Mouse (Mus musculus) kidney, adult 9 months (tissue): ENCODE data around the gene Atp6ap1.

Source experiments
- DNase-seq: peaks from one replicate; pipeline ENCODE4 v3.0.0; 2022

Gene Atp6ap1

GRCm38 (mm10) chrX:74296538-74297448 is at the start of gene Atp6ap1:
Gene Atp6ap1, plus strand, starts transcription at chrX:74297097.
- DNase-seq = peak; percentile 97

DNA sequence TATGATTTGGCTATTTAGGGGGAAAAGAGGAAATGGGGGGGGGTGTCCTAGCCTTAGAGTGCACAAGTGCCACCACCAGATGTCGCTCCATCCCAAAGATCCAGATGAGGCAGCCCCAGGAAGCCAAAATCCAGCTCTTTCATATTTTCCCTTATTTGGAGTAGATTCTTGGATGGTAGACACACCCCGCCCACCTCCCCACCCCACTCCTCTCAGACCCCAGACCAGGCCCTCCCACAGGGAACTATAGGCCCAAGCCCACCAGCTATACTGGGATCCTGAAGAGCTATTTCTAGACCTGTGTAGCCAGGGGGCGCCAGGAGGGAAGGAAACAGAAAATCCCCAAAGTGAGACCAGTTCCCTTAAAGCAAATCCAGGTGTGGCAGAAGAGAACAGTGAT is 48.2 kb upstream of the Atp6ap1 start:
- peak; percentile 66 for DNase-seq

GRCm38 (mm10) chrX:74249615-74250014 is 47.3 kb upstream of the Atp6ap1 start, which contains the start of gene Flna:
Gene Flna, minus strand, starts transcription at chrX:74249820.
- peak; percentile 63 for DNase-seq

DNA sequence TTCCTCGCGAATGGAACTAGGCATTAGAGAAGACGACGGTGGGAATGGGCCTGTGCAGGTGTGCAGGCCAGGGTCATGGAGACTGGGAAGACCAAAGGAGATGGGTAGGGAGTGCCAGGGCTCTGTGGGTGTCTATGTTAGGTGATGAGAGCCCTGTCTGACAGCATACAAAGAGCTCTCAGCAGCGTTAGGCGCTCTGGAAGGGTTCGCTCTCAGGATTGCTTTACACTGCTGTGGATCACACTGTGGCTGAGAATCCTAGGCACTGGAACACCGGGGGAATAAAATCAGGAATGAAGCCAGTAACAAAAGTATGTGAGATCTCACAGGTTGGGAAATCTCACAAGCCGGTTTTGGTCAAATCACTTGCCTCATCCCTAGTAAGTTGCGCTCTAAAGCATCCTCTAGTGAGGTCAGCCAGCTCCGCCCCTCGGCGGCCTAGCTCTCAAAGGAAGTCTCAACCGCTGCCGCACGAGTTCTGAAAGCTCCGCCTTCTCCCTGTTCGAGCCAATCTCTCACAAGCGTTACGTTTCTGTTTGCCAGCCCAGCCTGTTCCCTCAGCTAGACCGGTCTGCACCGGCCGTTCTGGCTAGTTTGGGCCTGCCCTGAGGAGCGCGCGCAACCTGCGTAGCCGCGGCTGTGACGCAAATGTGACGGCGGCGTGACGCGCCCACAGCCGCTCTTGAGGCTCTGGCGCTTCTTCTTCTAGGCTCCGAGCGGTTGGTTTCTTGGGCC is 42.6 kb upstream of the Atp6ap1 start, which contains the start of gene Emd:
Gene Emd (plus strand): TSS at position 535 of the 735 bp plus-strand sequence.
- peak; percentile 95 for DNase-seq

GRCm38 (mm10) chrX:74254888-74255565 is 41.9 kb upstream of the Atp6ap1 start:
- DNase-seq = no peak

- DNase-seq = no peak
These were observed 39.2 kb upstream of the Atp6ap1 start for GRCm38 (mm10) chrX:74257746-74258145.

DNA sequence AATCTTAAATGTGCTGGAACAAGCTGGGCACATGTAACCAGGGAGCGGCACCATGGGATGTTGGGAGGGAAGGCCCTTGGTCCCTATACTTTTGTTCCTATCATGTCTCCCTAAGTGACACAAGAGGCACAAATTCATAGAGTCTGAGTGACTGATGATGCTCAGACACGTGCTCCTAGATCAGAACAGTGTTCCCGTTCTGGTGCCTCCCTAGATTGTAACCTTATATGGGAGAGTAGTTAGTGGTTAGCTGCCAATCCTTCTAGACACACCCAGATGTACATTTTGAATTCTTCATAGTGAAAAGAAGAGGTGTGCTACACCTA is 27.2 kb upstream of the Atp6ap1 start:
- no peak for DNase-seq

DNA sequence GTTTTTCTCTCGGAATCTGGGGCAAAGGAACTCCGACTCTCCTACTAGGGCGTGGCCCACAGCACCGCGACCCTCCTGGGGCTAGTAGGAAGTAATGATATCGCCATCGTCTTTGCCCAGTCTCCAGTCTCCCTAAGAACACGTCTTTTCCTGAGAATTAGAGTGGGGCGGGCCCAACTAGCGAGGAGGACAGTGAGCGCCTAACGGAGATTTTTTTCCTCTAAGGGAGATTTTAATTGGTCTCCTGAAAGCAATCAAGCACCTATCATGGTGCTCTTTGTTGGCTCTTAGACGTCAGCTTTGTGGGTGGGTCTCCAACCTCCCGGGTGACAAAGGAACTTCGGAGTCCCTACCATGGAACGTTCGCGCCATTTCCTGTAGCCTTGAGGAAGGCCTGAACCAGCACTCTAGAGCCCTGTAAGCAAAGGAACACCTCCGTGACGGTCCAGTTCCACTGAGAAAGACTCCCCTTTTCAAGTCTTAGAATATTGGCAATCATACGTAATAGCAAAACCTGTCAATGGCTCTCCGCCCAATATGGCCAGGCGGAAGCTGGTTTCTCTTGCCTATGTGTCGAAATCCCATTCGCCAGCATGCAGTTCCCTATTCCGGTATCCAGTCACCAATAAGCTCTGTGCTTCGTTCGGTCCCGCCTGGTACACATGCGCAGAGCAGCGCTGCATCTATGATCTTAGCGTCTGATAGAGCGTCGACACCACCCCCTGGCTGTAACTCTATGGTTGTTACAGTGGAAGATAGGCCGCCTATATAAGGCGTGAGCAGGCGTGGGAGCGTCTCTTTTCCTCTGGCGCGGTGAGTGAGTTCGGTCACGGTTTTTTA is 26.6 kb upstream of the Atp6ap1 start, which contains the start of gene Rpl10:
Gene Rpl10 (plus strand): TSS at position 751 of the 840 bp plus-strand sequence.
- peak; percentile 97 for DNase-seq

DNA sequence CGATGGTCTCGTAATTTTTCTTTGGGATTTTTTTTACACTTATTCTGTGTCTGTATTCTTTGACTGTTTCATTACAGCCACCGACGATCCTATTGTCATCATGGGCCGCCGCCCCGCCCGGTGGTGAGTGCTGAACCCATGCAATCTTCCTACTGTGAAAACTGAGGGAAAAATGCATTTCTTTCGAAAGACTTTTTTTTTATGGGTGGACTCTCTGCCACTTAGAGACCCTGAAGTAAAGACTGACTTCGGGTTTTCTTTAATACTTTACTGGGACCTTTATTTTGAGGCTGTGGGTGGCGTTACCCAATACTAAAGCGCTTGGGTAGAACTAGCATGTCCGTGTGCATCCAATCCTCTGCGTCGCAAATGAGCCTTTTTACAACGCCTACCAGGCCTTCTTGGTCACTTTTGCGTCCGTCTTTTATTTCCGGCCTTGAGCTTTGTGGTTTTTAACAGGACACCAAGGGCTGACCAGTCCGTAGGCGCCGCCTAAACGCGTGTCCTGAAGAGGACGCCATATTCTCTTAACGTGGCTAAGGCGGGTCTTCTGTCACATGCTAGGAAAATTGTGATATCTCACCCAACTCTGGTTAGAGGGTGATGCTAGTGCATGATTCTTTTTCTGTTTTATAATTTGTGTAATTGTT is 25.9 kb upstream of the Atp6ap1 start:
- DNase-seq = peak; percentile 50

DNA sequence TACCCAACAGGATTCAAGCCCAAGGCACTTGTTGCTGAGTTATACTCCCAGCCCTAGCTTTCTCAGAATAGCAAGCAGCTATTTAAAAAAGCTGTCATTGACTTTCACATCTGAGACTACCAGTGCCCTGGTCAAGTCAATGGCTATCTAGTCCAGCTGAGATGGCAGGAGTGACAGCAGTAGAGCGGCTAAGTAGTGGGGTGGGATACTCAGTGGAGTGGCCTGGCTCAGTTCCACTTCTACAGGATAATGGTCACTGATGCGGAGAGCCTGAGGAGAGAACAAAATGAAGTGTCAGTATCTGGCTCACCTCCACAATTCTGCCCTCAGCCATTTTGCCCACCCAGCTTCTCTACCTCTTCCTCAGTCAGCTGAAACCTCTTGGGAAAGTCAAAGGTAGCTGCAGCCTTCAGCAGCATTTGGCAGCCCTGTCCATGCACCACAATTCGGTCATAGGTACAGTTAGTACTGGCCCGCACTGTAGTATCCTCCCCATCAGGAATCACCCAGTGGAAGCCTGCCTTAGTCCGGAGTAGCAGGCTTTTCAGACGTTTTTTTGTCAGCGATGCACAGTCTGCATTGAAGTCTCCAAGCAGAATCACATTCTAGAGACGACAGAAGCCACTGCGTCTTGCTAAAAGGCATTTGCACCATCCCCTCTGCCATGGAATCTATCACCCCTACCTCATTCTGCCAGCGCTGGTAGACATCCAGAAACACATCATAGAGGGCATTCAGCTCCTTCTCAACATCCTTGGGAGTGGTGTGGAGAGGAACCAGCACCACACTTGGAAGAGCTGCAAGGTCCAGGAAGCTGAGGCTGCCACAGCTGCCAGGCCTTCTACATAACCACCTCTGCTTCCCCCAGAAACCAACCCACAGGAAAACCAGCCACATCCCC is 23.2 kb upstream of the Atp6ap1 start:
- peak; percentile 22 for DNase-seq

GRCm38 (mm10) chrX:74277916-74278315 is 19.0 kb upstream of the Atp6ap1 start:
- DNase-seq = no peak

- no peak for DNase-seq
These were observed 15.7 kb upstream of the Atp6ap1 start for GRCm38 (mm10) chrX:74281041-74281731.

GRCm38 (mm10) chrX:74281732-74282394 is 15.0 kb upstream of the Atp6ap1 start, which contains the start of the genes Taz and Dnase1l1:
Gene Taz, plus strand, starts transcription at chrX:74281912.
Gene Dnase1l1, minus strand, starts transcription at chrX:74282337.
- peak; percentile 92 for DNase-seq

GRCm38 (mm10) chrX:74282395-74283091 is 14.4 kb upstream of the Atp6ap1 start:
- peak; percentile 90 for DNase-seq

DNA sequence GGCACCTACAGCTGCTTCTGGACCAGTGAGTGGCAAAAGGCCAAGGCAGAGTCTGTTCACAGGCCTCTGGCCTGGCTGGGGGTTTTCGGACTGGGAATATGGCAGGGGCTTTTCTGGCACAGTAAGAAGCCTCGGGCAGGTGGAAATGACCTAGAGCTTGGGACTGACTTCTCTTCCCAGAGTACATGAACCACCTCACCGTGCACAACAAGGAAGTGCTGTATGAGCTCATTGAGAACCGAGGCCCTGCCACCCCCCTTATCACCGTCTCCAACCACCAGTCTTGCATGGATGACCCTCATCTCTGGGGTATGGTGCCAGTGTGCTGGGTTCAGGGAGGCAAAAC is 13.8 kb upstream of the Atp6ap1 start:
- no peak for DNase-seq

DNA sequence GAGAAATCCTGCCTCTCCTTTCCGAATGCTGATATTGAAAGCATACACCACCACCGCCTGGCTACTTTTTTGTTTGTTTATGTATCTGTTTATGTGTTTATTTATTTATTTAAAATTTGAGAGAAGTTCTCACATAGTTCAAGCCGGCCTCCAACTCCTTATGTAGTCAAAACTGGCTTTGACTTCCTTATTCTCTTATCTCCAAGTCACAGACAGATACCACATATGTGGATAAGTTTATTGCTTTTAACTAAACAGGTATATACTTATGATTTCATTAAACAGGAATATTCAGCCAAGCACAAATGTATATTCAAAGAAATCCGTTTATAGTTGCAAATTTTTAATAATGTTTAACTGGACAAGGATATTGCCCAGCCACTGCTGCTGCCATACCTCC is 3.5 kb upstream of the Atp6ap1 start:
- DNase-seq = no peak

- no peak for DNase-seq
These were observed 1.5 kb downstream of the Atp6ap1 start for GRCm38 (mm10) chrX:74298348-74298747.

- no peak for DNase-seq
These were observed 2.8 kb downstream of the Atp6ap1 start for GRCm38 (mm10) chrX:74299721-74300120.
